Mouse (Mus musculus) kidney, embryonic 15.5 days (tissue): ENCODE results near the gene 6030468B19Rik. TPM values are rescaled to one million over a fixed set of nuclear protein-coding genes. Genes with fewer than 3 reads are reported as not detected.
A peak's percentile ranks its signal among the peaks of the same experiment; 100 is the strongest.

Experiments
- ATAC-seq: fragments of 200-750 bp; cut with Nextera tagmentation; replicated peaks from 2 replicates; pipeline ENCODE4 v1.8.0; 2017; ENCODE audit warnings: moderate TSS enrichment; ENCODE audit not compliant: low FRiP score
- H3K27ac ChIP-seq: fragments of 300-500 bp; sonication (generic); 2 replicates; pipeline ENCODE4 v1.5.1; 2015; ENCODE audit warnings: mild to moderate bottlenecking, inconsistent platforms
- H3K27me3 ChIP-seq: fragments of 300-500 bp; sonication (generic); 2 replicates; pipeline ENCODE4 v1.6.1; 2015; ENCODE audit warnings: inconsistent platforms
- H3K36me3 ChIP-seq: fragments of 300-500 bp; sonication (generic); 2 replicates; pipeline ENCODE4 v1.6.1; 2015; ENCODE audit warnings: inconsistent platforms
- H3K4me1 ChIP-seq: fragments of 300-500 bp; sonication (generic); 2 replicates; pipeline ENCODE4 v1.6.1; 2015; ENCODE audit warnings: inconsistent platforms
- H3K4me2 ChIP-seq: fragments of 300-500 bp; sonication (generic); 2 replicates; pipeline ENCODE4 v1.6.1; 2015; ENCODE audit warnings: moderate library complexity, mild to moderate bottlenecking, inconsistent platforms
- H3K4me3 ChIP-seq: fragments of 300-500 bp; sonication (generic); replicated peaks from 2 replicates; pipeline ENCODE4 v1.5.1; 2015; ENCODE audit warnings: mild to moderate bottlenecking, inconsistent platforms
- H3K9ac ChIP-seq: fragments of 300-500 bp; sonication (generic); 2 replicates; pipeline ENCODE4 v1.6.1; 2015; ENCODE audit warnings: mild to moderate bottlenecking, inconsistent platforms
- H3K9me3 ChIP-seq: fragments of 300-500 bp; sonication (generic); replicated peaks from 2 replicates; pipeline ENCODE4 v1.6.1; 2016; ENCODE audit warnings: inconsistent platforms
- WGBS: fragments of 180-500 bp; shearing (Covaris S2); methylation state at CpG from one replicate; pipeline ENCODE4 v1.1.7; 2015; ENCODE audit warnings: mixed read lengths; 5-methylcytosine and 5-hydroxymethylcytosine counted together
- polyA plus RNA-seq: library from polyadenylated mRNA; unstranded; fragments of >200 nt; fragmentation: Nextera tagmentation; extraction: Ambion mirVana; gene quantifications from 2 replicates; pipeline ENCODE4 v1.2.1, GENCODE M21; 2015

Gene 6030468B19Rik
- polyA plus RNA-seq, 1 experiment from 2014 or later, result 1.7 TPM

DNA sequence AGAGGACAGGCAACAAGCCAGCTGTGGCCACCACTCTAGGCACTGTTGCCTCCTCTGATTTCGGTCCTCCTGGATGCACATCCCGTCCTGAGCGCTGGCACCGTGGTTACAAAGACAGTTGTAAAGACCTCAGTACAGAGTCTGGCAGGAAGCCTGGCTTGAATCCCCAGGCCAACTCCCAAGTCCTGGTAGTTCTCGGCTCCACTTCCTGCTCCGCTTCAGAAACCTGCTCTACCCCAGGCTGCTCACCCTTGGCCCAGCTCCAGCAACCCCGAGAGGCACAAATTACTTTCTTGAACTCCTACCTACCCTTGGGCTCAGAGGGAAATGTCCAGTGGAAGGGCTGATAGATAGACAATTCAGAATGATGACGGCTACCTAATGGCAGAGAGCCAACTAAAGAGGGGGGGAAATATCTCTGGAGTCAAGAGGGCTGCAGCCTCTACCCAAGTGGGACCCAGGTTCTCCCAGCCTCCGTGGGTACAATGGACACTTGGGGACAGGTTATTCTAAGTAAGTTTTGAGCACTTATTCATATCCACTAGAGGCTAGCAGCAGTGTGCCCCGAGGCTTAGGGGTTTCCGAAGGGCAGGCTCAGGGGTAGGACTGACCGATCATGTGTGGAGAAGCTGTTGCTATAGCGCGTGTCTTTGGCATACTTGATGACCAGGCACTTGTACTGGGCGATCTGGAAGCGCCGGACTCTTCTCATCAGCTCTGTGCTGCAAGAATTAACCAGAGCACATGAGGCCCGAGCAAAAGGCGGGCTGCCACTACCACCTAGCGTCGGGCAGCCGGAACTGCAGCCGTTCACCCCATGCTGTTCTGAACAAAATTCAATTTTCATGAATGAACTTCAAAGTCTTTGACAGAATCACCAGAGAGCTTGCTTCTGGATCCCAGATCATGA lies 26.9 kb downstream of the 6030468B19Rik start:
- peak; percentile 82 for ATAC-seq
- H3K27ac ChIP-seq, result peak overlapping the region; percentile 93

DNA sequence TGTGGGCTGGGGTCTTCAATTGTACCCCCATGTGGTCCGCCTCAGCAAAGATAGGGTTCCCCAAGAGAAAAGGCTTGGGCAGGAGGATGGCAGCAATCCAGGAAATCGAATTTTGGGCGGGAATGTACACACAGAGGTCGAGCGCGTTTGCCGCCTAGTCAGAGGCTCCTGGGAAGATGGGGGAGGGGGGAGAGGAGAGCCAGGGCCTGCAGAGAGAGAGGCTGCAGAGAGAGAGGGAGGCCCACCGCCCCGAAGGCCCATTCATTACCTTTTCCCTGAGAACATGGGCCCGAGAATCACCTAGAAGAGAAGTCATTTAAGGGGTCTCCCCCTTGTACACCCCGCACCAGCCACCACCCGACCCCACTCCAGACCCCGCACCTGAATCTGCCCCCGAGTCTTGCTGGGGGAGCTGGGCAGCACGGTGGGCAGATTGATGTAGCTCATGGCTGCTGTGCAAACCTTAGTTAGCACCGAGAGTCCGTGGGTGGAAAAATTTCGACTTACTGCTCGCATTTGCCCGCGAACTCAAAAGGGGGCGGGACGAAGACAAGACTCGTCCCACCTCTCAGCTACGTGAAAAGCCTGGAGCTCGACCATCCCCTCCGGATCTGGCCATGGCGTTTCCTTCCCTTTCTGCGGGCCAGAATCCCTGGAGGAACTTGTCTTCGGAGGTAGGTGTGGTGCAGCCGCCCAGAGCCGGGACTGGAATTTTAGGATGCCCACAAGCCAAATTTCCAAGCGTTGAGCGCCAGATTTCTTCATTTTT lies 28.1 kb downstream of the 6030468B19Rik start, which contains the start of the genes Afmid and Tk1:
Afmid (plus strand) TSS at position 592 of the 769 bp plus-strand sequence.
Tk1 (minus strand) TSS at position 760 of the 769 bp plus-strand sequence.
- Histone ChIP-seq H3K27ac (peak within 1 kb of the TSS; percentile 93), H3K4me1 (peaks cover 85% of the 10 kb centered on the region), H3K9ac (peak within 1 kb of the TSS; percentile 81), H3K4me2 (peak within 1 kb of the TSS; percentile 94), H3K36me3 (peaks cover 30% of the 10 kb centered on the region), H3K27me3 (no peaks in the 10 kb centered on the region), H3K9me3 (no peaks in the 10 kb centered on the region), H3K4me3 (peak within 1 kb of the TSS; percentile 69)
- peak; percentile 71 for ATAC-seq
- under 1% methylated on average over 34 of the region's 34 CpGs for WGBS

More for the DNA sequence above, 26.9 kb downstream of the 6030468B19Rik start:
- Histone ChIP-seq H3K4me1 (peaks cover 73% of the 10 kb centered on the region), H3K9me3 (no peaks in the 10 kb centered on the region), H3K9ac (peak overlapping the region; percentile 81), H3K4me2 (peak overlapping the region; percentile 94), H3K36me3 (peaks cover 42% of the 10 kb centered on the region), H3K27me3 (no peaks in the 10 kb centered on the region), H3K4me3 (peak overlapping the region; percentile 69)
- 17% methylated on average over 23 of the region's 23 CpGs for WGBS

DNA sequence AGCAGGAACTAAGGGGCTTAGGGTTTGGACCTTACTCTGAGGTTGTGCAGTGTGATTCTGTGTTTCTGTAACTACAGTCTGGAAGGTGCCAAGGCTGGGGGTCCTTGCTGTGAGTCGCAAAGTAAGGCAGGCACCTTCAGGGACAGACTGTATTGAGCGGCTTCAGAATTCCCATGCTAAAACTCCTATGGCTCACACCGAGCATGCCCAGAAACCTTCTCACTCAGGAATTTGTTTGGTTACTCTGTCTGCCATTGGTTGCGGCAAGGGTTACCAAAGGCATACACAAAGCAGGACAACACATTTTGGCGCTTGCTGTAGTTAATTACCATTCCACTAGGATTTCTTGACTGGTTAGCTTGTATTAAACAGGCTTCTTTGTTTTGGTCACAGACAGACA lies 28.7 kb downstream of the 6030468B19Rik start:
- peak overlapping the region; percentile 69 for H3K4me3 ChIP-seq
- 8% methylated on average over 5 of the region's 5 CpGs for WGBS
- H3K4me2 ChIP-seq, result peak overlapping the region; percentile 94
- peak; percentile 16; the same call in 1 of the 2 replicates for ATAC-seq
- peak overlapping the region; percentile 81 for H3K9ac ChIP-seq
- H3K36me3 ChIP-seq, result peaks cover 24% of the 10 kb centered on the region
- peaks cover 90% of the 10 kb centered on the region for H3K4me1 ChIP-seq
- H3K27me3 ChIP-seq, result no peaks in the 10 kb centered on the region
- H3K27ac ChIP-seq, result peak overlapping the region; percentile 93
- no peaks in the 10 kb centered on the region for H3K9me3 ChIP-seq

- H3K4me1 ChIP-seq, result peaks cover 91% of the 10 kb centered on the region
- H3K36me3 ChIP-seq, result peaks cover 16% of the 10 kb centered on the region
- no peak overlapping the region for H3K4me3 ChIP-seq
- H3K27ac ChIP-seq, result peak overlapping the region; percentile 93; the same call in 1 of the 2 replicates
- no peaks in the 10 kb centered on the region for H3K9me3 ChIP-seq
- H3K4me2 ChIP-seq, result peak overlapping the region; percentile 94
- H3K27me3 ChIP-seq, result no peaks in the 10 kb centered on the region
- WGBS, result 59% methylated on average over 8 of the region's 8 CpGs
- no peak overlapping the region for H3K9ac ChIP-seq
- no peak for ATAC-seq
Observed at GRCm38 (mm10) chr11:117826916-117827315, 29.5 kb downstream of the 6030468B19Rik start.

DNA sequence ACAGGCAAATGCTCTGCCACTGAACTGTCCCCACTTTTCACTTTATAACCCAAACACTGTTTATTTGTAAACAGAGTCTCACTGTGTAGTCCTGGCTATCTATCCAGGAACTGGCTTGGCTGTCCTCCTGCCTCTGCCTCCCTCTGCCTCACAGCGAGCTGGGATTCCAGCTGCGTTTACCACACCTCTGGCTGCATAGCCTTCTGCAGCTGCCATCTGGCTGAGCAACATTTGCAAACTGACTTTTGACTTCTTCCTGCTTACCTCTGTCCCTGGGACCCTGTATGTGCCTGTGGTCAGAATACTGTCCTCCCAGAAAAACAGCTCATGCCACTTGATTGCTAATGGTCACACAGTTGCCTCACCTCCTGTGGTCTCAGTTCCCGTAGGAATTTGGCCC lies 29.9 kb downstream of the 6030468B19Rik start:
- H3K27me3 ChIP-seq, result no peaks in the 10 kb centered on the region
- H3K9me3 ChIP-seq, result no peaks in the 10 kb centered on the region
- ATAC-seq, result no peak
- 48% methylated on average over 3 of the region's 3 CpGs for WGBS
- H3K4me2 ChIP-seq, result no peak overlapping the region
- H3K4me1 ChIP-seq, result peaks cover 91% of the 10 kb centered on the region
- H3K9ac ChIP-seq, result no peak overlapping the region
- H3K4me3 ChIP-seq, result no peak overlapping the region
- H3K27ac ChIP-seq, result no peak overlapping the region
- peaks cover 12% of the 10 kb centered on the region for H3K36me3 ChIP-seq

DNA sequence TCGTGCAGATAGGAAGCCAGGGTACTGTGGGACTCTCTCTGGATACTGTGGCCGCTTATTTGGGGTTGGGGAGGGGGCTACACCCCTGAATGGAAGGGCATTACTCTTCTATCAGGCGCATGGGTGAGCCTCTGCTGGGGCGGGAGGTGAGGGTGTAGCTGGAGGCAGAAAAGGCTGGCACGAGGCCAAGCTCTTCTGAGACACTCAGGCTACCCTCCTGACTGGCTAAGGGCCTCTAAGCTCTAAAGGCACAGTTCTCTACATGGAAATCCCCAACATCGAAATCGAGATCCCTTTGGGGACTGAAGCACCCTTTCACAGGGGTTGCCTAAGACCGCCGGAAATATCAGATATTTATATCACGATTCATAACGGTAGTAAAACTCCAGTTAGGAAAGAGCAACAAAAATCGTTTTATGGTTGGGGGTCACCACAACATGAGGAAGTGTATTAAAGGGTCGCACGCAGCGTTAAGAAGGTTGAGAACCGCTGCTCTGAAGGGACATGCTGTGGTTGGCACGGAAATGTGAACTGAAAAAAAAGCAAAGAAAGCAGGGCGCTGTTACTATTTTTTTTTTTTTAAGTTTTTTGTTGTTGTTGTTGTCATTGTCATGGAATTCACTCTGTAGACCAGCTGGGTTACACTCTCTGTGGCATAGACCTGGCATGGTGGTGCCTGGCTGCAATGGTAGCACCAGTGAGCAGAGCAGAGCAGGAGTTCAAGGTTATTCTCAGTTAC lies 30.9 kb downstream of the 6030468B19Rik start:
- 75% methylated on average over 18 of the region's 18 CpGs for WGBS
- H3K9ac ChIP-seq, result no peak overlapping the region

GRCm38 (mm10) chr11:117828888-117829604 lies 31.6 kb downstream of the 6030468B19Rik start:
- no peak overlapping the region for H3K9ac ChIP-seq
- H3K9me3 ChIP-seq, result no peaks in the 10 kb centered on the region
- no peak overlapping the region for H3K4me2 ChIP-seq
- peaks cover 77% of the 10 kb centered on the region for H3K4me1 ChIP-seq
- H3K27me3 ChIP-seq, result no peaks in the 10 kb centered on the region
- no peak overlapping the region for H3K4me3 ChIP-seq
- WGBS, result 54% methylated on average over 9 of the region's 9 CpGs
- ATAC-seq, result no peak
- no peaks in the 10 kb centered on the region for H3K36me3 ChIP-seq
- H3K27ac ChIP-seq, result peak overlapping the region; percentile 79

More for the DNA sequence above, 30.9 kb downstream of the 6030468B19Rik start:
- Histone ChIP-seq H3K4me2 (no peak overlapping the region), H3K9me3 (no peaks in the 10 kb centered on the region), H3K36me3 (peaks cover 2% of the 10 kb centered on the region), H3K4me1 (peaks cover 85% of the 10 kb centered on the region), H3K4me3 (no peak overlapping the region), H3K27ac (peak overlapping the region; percentile 79), H3K27me3 (no peaks in the 10 kb centered on the region)
- ATAC-seq, result no peak

DNA sequence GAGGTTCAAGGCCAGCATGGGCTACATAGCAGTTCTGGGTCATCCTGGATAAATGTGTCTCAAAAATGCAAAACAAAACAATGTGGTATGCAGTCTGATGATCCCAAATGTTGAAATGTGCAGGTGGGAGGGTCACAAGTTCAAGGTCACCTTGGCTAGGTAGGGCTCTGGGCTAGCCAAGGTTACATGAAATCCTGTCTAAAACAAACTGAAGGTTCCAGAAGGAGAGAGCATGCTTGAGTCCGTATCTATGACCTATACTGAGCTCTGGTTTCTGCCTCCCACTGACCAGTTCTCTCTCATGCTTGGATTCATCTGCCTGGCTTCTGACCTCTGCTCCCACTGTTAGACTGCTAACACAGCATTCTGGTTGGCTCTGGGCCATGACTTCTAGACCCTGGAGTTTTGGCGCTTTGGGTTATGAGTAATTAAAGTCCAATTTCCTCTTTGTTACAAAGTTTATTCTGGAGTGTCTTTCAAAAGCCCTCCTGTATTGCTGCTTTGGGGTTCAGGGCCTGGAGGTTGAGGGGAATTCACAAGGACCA lies 32.3 kb downstream of the 6030468B19Rik start:
- Histone ChIP-seq H3K9me3 (no peaks in the 10 kb centered on the region), H3K27ac (peak overlapping the region; percentile 79), H3K9ac (no peak overlapping the region), H3K36me3 (no peaks in the 10 kb centered on the region), H3K4me2 (no peak overlapping the region), H3K4me3 (no peak overlapping the region), H3K4me1 (peaks cover 72% of the 10 kb centered on the region), H3K27me3 (no peaks in the 10 kb centered on the region)
- no peak for ATAC-seq
- WGBS, result 26% methylated on average over 2 of the region's 2 CpGs

GRCm38 (mm10) chr11:117830401-117830800 lies 32.9 kb downstream of the 6030468B19Rik start:
- no peaks in the 10 kb centered on the region for H3K36me3 ChIP-seq
- H3K27ac ChIP-seq, result peak overlapping the region; percentile 79
- no peak overlapping the region for H3K9ac ChIP-seq
- 68% methylated on average over 9 of the region's 9 CpGs for WGBS
- ATAC-seq, result no peak
- H3K27me3 ChIP-seq, result no peaks in the 10 kb centered on the region
- H3K4me3 ChIP-seq, result no peak overlapping the region
- peaks cover 65% of the 10 kb centered on the region for H3K4me1 ChIP-seq
- no peak overlapping the region for H3K4me2 ChIP-seq
- no peaks in the 10 kb centered on the region for H3K9me3 ChIP-seq

GRCm38 (mm10) chr11:117832086-117832969 lies 34.9 kb downstream of the 6030468B19Rik start:
- H3K4me2 ChIP-seq, result peak overlapping the region; percentile 52
- no peak overlapping the region for H3K27ac ChIP-seq
- H3K4me3 ChIP-seq, result peak overlapping the region; percentile 27
- WGBS, result 19% methylated on average over 28 of the region's 28 CpGs
- H3K36me3 ChIP-seq, result no peaks in the 10 kb centered on the region
- peaks cover 52% of the 10 kb centered on the region for H3K4me1 ChIP-seq
- H3K9me3 ChIP-seq, result no peaks in the 10 kb centered on the region
- peak; percentile 35; the same call in 1 of the 2 replicates for ATAC-seq
- H3K9ac ChIP-seq, result no peak overlapping the region
- H3K27me3 ChIP-seq, result no peaks in the 10 kb centered on the region
